Mouse (Mus musculus): ENCODE measurements around the gene Mospd3.

Mospd3 gene

DNA sequence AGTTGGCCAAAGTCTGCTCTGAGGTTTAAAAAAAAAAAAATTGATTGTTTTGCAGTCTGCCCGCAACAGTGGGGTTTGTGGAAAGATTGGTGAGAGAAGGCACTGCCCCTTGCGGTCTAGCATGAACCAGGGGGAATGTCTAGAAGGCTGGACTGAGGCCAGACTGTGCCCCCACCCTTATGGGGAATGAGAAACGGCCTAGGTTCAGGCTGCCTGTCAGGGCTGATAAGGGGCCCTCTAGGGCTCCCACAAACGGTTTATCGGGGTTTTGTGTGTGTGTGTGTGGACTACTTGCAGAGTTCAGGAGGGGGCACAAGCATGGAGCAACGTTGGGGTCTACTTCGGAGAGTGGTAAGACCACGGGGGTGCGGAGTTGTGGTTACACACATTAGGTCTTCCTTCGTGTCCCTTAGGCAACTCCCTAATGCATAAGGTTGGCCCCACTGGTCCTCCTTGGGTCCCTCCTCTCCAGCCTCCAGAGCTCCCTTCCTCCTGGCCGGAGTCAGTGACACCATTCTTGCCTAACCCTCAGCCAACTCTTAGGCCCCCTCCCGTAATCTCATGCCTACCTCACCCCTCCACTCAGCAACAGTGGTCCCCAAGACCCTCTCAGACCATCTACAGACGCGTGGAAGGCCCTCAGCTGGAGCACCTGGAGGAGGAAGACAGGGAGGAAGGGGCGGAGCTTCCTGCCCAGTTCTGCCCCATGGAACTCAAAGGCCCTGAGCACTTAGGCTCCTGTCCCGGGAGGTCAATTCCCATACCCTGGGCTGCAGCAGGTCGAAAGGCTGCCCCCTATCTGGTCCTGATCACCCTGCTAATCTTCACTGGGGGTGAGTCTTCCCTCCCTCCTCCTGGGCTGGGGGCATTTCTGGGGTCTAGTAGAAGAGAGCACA is 29.9 kb downstream of the Mospd3 start:
- no peaks in the 10 kb centered on the region for H3K36me3 ChIP-seq (ENCODE audit: control insufficient read depth, insufficient read depth, low read length, poor library complexity, severe bottlenecking)
- DNase-seq (ENCODE audit: low read depth, low spot score): no peak
- H3K27me3 ChIP-seq (ENCODE audit: control insufficient read depth, insufficient read depth, low read length, poor library complexity, severe bottlenecking): no peaks in the 10 kb centered on the region

DNA sequence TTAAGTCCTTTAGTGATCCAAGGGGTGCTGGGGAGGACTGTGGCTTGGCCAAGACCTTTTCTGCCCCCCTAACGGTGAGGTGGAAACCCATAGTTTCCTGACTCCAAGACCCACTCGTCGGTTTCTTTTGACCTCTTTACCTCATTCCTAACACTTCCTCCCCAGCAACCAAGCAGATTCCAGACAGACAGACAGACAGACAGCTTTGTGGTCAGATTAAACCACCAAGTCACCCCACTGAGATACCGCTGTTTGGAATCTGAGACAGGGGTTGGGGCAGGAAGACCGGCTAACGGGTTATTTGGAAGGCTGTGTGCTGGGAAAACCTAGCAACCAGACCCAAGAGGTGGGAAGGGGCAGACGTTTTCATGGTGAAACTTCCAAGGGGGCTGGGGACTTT is 30.7 kb downstream of the Mospd3 start:
- Histone ChIP-seq H3K27me3 (ENCODE audit: control insufficient read depth, insufficient read depth, low read length, poor library complexity, severe bottlenecking) (no peaks in the 10 kb centered on the region), H3K36me3 (ENCODE audit: control insufficient read depth, insufficient read depth, low read length, poor library complexity, severe bottlenecking) (no peaks in the 10 kb centered on the region)
- DNase-seq (ENCODE audit: low read depth, low spot score): no peak

DNA sequence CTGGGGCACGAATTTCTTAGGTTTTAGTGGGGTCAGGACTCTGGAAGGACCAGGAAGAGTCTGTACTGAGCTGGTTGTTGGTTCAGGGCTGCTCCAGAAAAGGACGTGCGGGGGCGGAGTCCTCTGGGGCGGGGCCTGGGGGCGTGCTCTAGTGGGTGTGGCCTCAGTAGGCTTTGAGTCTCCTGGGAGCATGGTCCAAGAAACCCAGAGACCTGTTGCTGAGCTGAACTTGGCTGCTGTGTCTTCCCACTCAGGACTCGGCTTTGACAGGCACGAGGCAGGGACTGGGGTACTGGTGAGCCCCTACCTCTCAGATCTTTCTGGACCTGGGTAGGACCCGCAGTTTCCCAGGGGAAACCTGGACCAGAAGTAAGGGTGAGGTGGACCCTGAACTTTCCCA is 31.2 kb downstream of the Mospd3 start, which contains the start of gene Tfr2:
Gene Tfr2 (plus strand): TSS at position 176 of the 400 bp plus-strand sequence.
- DNase-seq (ENCODE audit: low read depth, low spot score): peak; percentile 76
- Histone ChIP-seq H3K36me3 (ENCODE audit: control insufficient read depth, insufficient read depth, low read length, poor library complexity, severe bottlenecking) (no peaks in the 10 kb centered on the region), H3K27me3 (ENCODE audit: control insufficient read depth, insufficient read depth, low read length, poor library complexity, severe bottlenecking) (no peaks in the 10 kb centered on the region)

DNA sequence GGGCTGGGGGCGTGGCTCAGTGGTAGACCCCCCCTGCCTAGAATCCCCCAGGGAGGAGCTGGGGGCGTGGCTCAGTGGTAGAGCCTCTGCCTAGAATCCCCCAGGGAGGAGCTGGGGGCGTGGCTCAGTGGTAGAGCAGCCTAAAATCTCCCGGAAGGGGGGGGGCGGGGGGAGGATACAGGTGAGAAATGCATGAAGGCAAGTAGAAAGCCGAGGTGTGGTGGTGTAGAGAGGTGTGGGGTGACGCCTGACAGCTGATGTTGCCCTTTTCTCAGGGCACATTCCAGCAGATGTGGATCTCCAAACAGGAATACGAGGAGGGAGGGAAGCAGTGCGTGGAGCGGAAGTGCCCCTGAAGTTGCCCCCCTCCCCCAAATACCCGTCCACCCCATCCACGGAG is 31.8 kb downstream of the Mospd3 start:
- DNase-seq (ENCODE audit: low read depth, low spot score): peak; percentile 50
- H3K36me3 ChIP-seq (ENCODE audit: control insufficient read depth, insufficient read depth, low read length, poor library complexity, severe bottlenecking): no peaks in the 10 kb centered on the region
- no peaks in the 10 kb centered on the region for H3K27me3 ChIP-seq (ENCODE audit: control insufficient read depth, insufficient read depth, low read length, poor library complexity, severe bottlenecking)

DNA sequence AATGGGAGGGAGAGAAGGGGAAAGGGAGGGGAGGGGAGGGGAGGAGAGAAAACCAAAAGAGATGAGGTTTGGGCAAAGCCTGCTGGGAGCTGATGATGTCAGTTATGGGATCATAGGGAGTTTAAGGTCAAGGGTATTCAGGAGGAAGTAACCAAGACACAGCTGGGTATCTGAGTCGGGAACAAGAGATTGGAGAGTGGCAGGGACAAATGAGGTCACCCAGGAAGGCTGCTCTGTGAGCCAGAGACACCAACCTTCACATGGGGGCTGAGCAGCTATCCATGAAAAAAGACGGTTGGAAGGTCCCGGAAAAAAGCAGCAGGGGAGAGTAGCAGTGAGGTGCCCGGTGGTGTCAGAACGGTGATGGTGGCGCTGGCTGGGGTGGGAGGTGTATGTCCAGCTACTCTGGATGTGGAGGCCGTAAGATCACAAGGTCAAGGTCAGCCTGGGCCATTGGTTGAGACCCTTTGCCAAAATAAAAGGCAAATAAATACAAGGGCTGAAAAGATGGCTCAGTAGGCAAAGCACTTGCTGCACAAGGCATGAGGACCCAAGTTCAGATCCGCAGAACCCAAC is 32.5 kb downstream of the Mospd3 start:
- no peaks in the 10 kb centered on the region for H3K27me3 ChIP-seq (ENCODE audit: control insufficient read depth, insufficient read depth, low read length, poor library complexity, severe bottlenecking)
- no peaks in the 10 kb centered on the region for H3K36me3 ChIP-seq (ENCODE audit: control insufficient read depth, insufficient read depth, low read length, poor library complexity, severe bottlenecking)
- no peak for DNase-seq (ENCODE audit: low read depth, low spot score)

DNA sequence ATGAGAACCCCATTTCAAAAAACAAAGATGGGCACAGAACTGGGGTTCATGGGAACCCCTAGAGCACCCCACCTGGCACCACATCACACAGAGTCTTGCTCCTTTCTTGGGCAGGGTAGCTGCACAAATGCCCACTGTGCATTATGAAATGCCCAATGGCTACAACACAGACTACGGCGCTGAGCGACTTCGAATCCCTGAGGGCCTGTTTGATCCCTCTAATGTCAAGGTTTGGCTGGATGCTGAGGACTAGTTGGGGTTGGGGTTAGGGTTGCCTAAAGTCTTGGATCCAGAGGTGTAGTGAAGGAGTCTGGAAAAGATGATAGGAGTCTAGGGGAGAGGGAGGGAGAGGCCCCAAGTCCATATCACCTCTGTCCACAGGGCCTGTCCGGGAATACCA is 34.4 kb downstream of the Mospd3 start:
- Histone ChIP-seq H3K27me3 (ENCODE audit: control insufficient read depth, insufficient read depth, low read length, poor library complexity, severe bottlenecking) (no peaks in the 10 kb centered on the region), H3K36me3 (ENCODE audit: control insufficient read depth, insufficient read depth, low read length, poor library complexity, severe bottlenecking) (no peaks in the 10 kb centered on the region)
- no peak for DNase-seq (ENCODE audit: low read depth, low spot score)

DNA sequence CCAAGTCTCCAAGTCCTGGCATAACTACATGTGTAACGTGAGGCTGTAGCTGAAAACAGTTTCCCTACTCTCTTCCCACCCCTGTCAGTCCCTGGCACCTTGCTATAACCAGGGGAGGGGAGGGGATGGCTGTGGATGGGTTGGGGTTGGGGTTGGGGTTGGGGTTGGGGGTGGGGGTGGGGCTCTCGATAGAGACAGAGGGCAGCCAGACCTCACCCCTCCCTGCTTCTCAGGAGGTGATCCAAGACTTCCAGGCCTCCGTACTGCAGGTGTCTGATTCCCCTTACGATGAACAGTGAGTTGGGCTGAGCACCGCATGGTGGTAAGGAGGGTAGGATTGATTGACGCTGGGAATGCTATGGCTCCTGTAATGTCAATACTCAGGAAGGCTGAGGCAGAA is 35.1 kb downstream of the Mospd3 start:
- no peaks in the 10 kb centered on the region for H3K36me3 ChIP-seq (ENCODE audit: control insufficient read depth, insufficient read depth, low read length, poor library complexity, severe bottlenecking)
- no peak for DNase-seq (ENCODE audit: low read depth, low spot score)
- no peaks in the 10 kb centered on the region for H3K27me3 ChIP-seq (ENCODE audit: control insufficient read depth, insufficient read depth, low read length, poor library complexity, severe bottlenecking)

DNA sequence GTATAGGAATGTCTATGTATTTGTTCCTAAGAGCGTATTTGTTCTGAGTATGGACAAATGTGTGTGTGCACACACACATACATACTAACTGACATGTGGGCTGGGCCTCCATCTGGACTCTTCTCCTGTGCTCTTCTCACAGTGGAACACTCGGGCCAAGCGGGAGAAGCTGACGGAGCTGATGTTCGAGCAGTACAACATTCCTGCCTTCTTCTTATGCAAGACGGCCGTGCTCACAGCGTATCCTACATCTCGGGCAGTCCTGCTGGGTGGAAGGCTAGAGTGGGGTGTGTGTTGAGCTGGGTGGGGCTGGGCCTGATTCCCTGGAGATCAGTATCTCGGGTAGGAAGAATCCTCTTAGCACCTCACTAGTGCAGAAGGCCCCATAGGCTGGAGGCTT is 37.9 kb downstream of the Mospd3 start:
- H3K36me3 ChIP-seq (ENCODE audit: control insufficient read depth, insufficient read depth, low read length, poor library complexity, severe bottlenecking): no peaks in the 10 kb centered on the region
- H3K27me3 ChIP-seq (ENCODE audit: control insufficient read depth, insufficient read depth, low read length, poor library complexity, severe bottlenecking): peaks cover 2% of the 10 kb centered on the region
- no peak for DNase-seq (ENCODE audit: low read depth, low spot score)

DNA sequence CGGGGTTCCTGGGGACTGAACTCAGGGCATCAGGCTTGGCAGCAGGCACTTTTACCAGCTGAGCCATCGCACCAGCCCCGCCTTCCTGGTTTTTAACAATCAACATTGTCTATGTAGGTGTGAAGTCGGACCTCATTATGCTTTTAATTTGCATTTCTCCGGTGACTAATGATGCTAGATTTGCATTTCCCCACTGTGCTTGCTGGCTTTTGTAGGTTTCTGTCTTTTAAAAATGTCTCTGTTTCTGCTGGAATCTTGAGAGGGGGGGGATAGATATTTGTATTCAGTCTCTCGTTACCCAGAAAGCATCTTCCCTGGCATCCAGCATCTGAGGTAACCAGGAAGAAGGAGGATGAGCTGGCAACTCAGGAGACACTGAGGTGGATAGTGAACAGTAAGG is 39.3 kb downstream of the Mospd3 start:
- H3K36me3 ChIP-seq (ENCODE audit: control insufficient read depth, insufficient read depth, low read length, poor library complexity, severe bottlenecking): no peaks in the 10 kb centered on the region
- no peak for DNase-seq (ENCODE audit: low read depth, low spot score)

DNA sequence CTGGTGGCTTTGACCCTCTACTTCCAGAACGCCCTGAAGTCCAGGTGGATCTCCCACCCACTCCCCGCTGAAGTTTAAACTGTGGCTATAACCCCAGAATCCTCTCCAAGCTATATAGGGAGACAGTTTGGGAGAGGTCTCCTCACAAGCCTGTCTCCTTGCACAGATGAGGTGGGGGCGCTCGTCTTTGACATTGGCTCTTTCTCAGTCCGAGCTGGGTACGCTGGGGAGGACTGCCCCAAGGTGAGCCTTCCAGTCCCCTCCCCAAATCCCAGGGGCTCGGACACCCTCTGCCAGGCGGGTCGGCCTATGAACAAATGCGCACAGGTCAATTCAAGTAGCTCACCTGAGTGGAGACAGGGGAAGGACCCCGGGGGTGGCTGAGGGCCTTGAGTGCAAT is 47.0 kb downstream of the Mospd3 start:
- Histone ChIP-seq H3K36me3 (ENCODE audit: control insufficient read depth, insufficient read depth, low read length, poor library complexity, severe bottlenecking) (no peaks in the 10 kb centered on the region), H3K27me3 (ENCODE audit: control insufficient read depth, insufficient read depth, low read length, poor library complexity, severe bottlenecking) (peaks cover 5% of the 10 kb centered on the region)
- no peak for DNase-seq (ENCODE audit: low read depth, low spot score)

More for the DNA sequence above, 39.3 kb downstream of the Mospd3 start:
- H3K27me3 ChIP-seq (ENCODE audit: control insufficient read depth, insufficient read depth, low read length, poor library complexity, severe bottlenecking): peaks cover 2% of the 10 kb centered on the region

DNA sequence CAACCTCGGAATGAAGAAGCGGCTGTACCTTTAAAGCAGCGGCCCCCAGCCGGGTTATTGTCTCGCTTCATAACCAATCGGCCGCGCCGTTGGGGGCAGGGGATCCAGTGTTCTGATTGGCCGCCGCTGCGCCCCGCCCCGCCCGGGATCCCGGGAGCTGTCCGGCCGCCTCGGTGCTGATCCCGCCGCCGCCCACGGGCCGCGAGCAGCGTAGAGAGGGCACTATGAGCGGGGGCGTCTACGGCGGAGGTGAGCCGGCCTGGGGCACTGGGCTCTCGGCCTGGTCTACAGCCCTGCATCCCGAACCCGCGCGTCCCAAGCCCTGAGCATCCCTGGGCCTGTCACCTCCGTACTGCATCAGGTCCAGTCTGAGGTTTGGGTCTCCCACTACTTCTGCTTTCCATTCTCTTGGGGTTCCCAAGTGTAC is 47.4 kb downstream of the Mospd3 start, which contains the start of gene Actl6b:
Gene Actl6b (plus strand): TSS at position 107 of the 427 bp plus-strand sequence.
- Histone ChIP-seq H3K36me3 (ENCODE audit: control insufficient read depth, insufficient read depth, low read length, poor library complexity, severe bottlenecking) (no peaks in the 10 kb centered on the region), H3K27me3 (ENCODE audit: control insufficient read depth, insufficient read depth, low read length, poor library complexity, severe bottlenecking) (peaks cover 5% of the 10 kb centered on the region)
- peak; percentile 38 for DNase-seq (ENCODE audit: low read depth, low spot score)

DNA sequence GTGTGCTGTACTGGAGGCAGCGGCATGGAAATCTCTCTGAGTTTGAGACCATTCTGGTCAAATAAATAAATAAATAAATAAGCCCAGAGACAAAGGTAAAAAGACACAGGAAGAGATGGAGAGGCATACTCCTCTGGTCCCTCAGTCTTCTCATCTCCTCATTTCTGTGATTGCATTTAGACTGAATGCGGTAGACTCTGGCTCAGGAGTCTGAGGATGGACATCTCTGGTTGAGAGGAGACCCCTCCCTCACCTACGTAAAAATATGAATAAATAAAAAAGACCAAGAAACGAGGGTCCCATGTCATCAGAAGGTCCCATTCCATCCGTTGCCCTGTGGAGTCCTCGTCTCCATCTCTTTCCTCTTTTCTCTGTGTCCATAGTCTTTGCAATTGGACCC is 47.9 kb downstream of the Mospd3 start:
- no peak for DNase-seq (ENCODE audit: low read depth, low spot score)
- peaks cover 5% of the 10 kb centered on the region for H3K27me3 ChIP-seq (ENCODE audit: control insufficient read depth, insufficient read depth, low read length, poor library complexity, severe bottlenecking)
- no peaks in the 10 kb centered on the region for H3K36me3 ChIP-seq (ENCODE audit: control insufficient read depth, insufficient read depth, low read length, poor library complexity, severe bottlenecking)

DNA sequence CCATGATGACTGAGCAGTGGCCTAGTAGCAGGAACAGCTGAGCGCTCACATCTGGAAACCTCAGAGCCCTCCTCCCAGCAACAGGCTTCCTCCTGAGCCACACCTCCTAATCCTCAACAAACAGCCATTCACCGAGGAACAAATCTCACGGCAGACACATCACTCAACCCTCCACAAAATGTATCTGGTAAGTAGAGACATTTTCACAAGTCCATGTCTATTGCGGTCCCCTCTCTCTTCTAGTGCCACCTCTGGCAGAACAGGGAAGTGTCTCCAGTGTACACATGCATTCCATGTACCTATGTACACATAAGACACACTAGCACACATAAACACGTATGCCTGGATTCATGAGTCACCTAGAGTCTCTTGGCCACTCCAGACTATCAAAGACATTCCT is 49.7 kb downstream of the Mospd3 start:
- no peaks in the 10 kb centered on the region for H3K36me3 ChIP-seq (ENCODE audit: control insufficient read depth, insufficient read depth, low read length, poor library complexity, severe bottlenecking)
- peak; percentile 49 for DNase-seq (ENCODE audit: low read depth, low spot score)

DNA sequence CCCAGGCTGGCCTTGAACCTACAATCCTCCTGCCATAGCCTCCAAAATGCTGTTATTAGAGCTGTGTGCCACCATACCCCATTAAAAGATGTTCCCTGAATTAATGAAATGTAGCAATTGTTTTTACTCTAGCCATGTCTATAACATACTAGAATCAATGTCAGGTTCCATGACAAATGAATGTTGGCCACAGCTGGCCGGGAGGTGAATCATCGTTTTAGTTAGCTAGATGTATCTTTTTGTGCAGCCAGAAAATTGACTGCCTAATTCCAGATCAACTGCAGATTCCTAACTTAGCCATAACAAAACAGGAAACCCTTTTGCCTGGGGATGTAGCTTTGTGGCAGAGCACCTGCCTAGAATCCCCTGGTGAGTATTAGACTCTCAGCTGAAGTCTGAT is 51.0 kb downstream of the Mospd3 start:
- H3K27me3 ChIP-seq (ENCODE audit: control insufficient read depth, insufficient read depth, low read length, poor library complexity, severe bottlenecking): peaks cover 2% of the 10 kb centered on the region
- no peak for DNase-seq (ENCODE audit: low read depth, low spot score)
- H3K36me3 ChIP-seq (ENCODE audit: control insufficient read depth, insufficient read depth, low read length, poor library complexity, severe bottlenecking): no peaks in the 10 kb centered on the region

More for the DNA sequence above, 49.7 kb downstream of the Mospd3 start:
- peaks cover 3% of the 10 kb centered on the region for H3K27me3 ChIP-seq (ENCODE audit: control insufficient read depth, insufficient read depth, low read length, poor library complexity, severe bottlenecking)

Measured in splenic B cell, adult 2 months (primary cell).